Mouse (Mus musculus): ENCODE results near the gene Pebp1. TPM values are rescaled to one million over a fixed set of nuclear protein-coding genes. Genes with fewer than 3 reads are reported as not detected.

Gene Pebp1
- polyA plus RNA-seq, 1 experiment from 2014 or later: 767 TPM

DNA sequence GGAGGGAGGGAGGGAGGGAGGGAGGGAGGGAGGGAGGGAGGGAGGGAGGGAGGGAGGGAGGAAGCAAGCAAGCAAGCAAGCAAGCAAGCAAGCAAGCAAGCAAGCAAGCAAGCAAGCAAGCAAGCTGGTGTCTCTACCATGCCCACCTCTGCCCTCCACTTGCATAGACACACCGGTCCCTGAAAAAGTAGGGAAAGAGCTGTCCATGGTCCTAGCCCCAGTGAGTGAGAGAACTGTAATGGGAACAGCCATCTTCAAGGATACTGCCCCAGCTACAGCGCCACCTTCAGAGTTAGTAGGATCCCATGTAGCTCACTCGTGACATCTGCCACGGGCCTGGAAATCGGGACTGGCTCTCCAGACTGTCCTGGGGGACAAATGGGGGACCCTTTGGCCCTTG is 22.7 kb downstream of the Pebp1 start:
- H3K9ac ChIP-seq: no peak overlapping the region
- no peaks in the 10 kb centered on the region for H3K4me1 ChIP-seq
- no peak overlapping the region for H3K4me2 ChIP-seq (replicated peaks)
- ATAC-seq (ENCODE audit: insufficient number of reproducible peaks, insufficient read depth, low FRiP score, low TSS enrichment): no peak
- H3K27ac ChIP-seq: no peak overlapping the region
- no peaks in the 10 kb centered on the region for H3K27me3 ChIP-seq
- H3K4me3 ChIP-seq: no peak overlapping the region
- WGBS: 38% methylated on average over 5 of the region's 5 CpGs
- H3K36me3 ChIP-seq: peaks cover 11% of the 10 kb centered on the region
- H3K9me3 ChIP-seq: no peaks in the 10 kb centered on the region

DNA sequence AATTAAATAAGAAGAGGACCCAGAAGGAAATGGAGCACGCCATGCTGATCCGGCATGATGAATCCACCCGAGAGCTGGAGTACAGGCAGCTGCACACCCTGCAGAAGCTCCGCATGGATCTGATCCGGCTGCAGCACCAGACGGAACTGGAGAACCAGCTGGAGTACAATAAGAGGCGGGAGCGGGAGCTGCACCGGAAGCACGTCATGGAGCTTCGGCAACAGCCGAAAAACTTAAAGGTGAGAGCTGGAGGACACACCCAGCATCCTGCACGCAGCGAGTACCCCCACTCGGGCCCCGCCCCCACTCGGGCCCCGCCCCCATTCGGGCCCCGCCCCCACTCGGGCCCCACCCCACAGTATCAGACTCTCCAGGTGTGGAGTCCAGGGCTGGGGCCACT is 23.9 kb downstream of the Pebp1 start:
- Histone ChIP-seq H3K9ac (no peak overlapping the region), H3K27me3 (no peaks in the 10 kb centered on the region), H3K27ac (no peak overlapping the region), H3K4me1 (no peaks in the 10 kb centered on the region), H3K4me3 (no peak overlapping the region), H3K36me3 (peaks cover 11% of the 10 kb centered on the region), H3K9me3 (no peaks in the 10 kb centered on the region), H3K4me2 (replicated peaks) (no peak overlapping the region)
- ATAC-seq (ENCODE audit: insufficient number of reproducible peaks, insufficient read depth, low FRiP score, low TSS enrichment): no peak
- 83% methylated on average over 21 of the region's 21 CpGs for whole genome bisulfite sequencing

DNA sequence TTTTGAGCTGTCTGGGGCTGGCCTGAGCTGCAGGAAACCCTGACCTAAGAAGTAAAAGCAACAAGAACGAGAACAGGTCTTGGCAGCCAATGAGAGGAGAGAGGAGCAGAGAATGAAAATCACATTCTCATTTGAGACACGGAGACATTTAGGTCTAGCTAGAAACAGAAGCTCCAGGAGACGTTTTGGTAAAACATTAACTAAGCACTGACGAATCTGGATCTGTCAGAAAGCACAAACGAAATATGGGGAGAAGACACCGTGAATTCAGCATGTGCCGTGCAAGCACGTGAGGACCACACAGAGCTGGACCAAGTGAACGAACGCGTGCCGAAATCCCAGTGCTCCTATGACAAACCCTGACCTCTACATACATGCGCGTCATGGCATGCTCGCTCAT is 29.1 kb downstream of the Pebp1 start:
- Histone ChIP-seq H3K4me3 (no peak overlapping the region), H3K36me3 (peaks cover 3% of the 10 kb centered on the region)
- WGBS: 92% methylated on average over 15 of the region's 15 CpGs

DNA sequence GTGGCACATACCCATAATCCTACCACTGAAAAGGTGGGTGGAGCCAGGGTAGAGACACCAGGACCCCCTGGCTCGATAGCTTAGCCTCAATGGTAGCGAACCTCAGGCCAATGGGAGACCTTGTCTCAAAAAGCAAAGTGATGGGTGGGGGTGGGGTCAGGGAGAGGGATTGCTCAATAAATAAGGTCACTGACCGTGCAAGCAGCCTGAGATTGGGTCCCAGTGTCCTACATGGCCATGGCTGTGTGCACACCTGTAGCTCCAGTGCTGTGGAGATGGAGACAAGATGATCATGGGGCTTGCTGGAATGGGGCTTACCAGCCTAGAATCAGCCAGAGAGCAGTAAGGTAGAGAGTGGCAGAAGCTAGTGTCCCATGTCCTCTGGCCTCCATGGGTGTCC is 35.7 kb downstream of the Pebp1 start:
- WGBS: 97% methylated on average over 3 of the region's 3 CpGs

More for the DNA sequence above, 29.1 kb downstream of the Pebp1 start:
- H3K9me3 ChIP-seq: no peaks in the 10 kb centered on the region
- no peak for ATAC-seq (ENCODE audit: insufficient number of reproducible peaks, insufficient read depth, low FRiP score, low TSS enrichment)
- H3K9ac ChIP-seq: no peak overlapping the region
- no peak overlapping the region for H3K27ac ChIP-seq
- H3K4me1 ChIP-seq: no peaks in the 10 kb centered on the region
- H3K4me2 ChIP-seq (replicated peaks): no peak overlapping the region
- no peaks in the 10 kb centered on the region for H3K27me3 ChIP-seq

DNA sequence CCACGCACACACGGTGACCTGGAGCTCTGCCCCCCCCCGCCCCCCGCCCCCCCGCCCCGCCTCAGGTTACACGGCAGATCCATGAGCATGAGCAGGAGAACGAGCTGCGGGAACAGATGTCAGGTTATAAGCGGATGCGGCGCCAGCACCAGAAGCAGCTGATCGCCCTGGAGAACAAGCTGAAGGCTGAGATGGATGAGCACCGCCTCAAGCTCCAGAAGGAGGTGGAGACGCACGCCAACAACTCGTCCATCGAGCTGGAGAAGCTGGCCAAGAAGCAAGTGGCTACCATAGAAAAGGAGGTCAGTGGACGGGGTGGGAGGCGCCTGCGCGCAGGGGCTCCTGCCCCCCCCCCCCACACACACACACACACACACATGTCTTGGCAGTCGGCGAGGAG is 36.6 kb downstream of the Pebp1 start:
- Histone ChIP-seq H3K4me1 (no peaks in the 10 kb centered on the region; the same call in 1 of the 2 replicates), H3K4me3 (no peak overlapping the region), H3K27me3 (no peaks in the 10 kb centered on the region), H3K9ac (no peak overlapping the region; the same call in 1 of the 2 replicates), H3K4me2 (replicated peaks) (no peak overlapping the region), H3K36me3 (no peaks in the 10 kb centered on the region), H3K27ac (no peak overlapping the region), H3K9me3 (no peaks in the 10 kb centered on the region)
- no peak for ATAC-seq (ENCODE audit: insufficient number of reproducible peaks, insufficient read depth, low FRiP score, low TSS enrichment)
- 50% methylated on average over 19 of the region's 24 CpGs for WGBS

More for the DNA sequence above, 35.7 kb downstream of the Pebp1 start:
- no peaks in the 10 kb centered on the region for H3K36me3 ChIP-seq
- no peaks in the 10 kb centered on the region; the same call in 1 of the 2 replicates for H3K4me1 ChIP-seq
- no peak overlapping the region for H3K9ac ChIP-seq
- H3K4me3 ChIP-seq: no peak overlapping the region
- no peak for ATAC-seq (ENCODE audit: insufficient number of reproducible peaks, insufficient read depth, low FRiP score, low TSS enrichment)
- H3K9me3 ChIP-seq: no peaks in the 10 kb centered on the region
- no peaks in the 10 kb centered on the region for H3K27me3 ChIP-seq
- H3K4me2 ChIP-seq (replicated peaks): no peak overlapping the region
- H3K27ac ChIP-seq: no peak overlapping the region

DNA sequence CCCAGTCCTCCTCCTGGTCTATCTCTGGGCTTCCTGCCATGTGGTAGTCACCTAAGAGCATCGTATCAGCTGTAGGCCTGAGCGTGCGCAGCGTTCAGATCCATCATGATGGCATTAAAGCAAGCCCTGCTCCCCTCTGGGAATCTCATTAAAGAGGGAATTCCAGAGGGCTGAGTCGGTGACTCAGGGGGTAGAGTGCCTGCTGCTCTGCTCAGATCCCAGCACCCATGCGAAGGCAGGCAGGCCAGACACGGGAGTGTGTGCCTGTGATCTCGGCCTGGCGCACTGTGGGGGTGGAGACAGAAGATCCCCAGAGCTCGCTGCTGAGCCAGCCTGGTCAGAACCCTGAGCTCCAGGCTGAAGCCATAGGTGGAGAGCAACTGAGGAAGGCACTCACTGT is 39.1 kb downstream of the Pebp1 start:
- Histone ChIP-seq H3K9ac (no peak overlapping the region), H3K36me3 (no peaks in the 10 kb centered on the region), H3K4me3 (no peak overlapping the region), H3K4me1 (no peaks in the 10 kb centered on the region; the same call in 1 of the 2 replicates), H3K4me2 (replicated peaks) (no peak overlapping the region), H3K27ac (no peak overlapping the region), H3K9me3 (no peaks in the 10 kb centered on the region), H3K27me3 (0 out of 2 replicates have a peak, but pooled peaks cover under 1% of the 10 kb centered on the region)
- no peak for ATAC-seq (ENCODE audit: insufficient number of reproducible peaks, insufficient read depth, low FRiP score, low TSS enrichment)
- 34% methylated on average over 10 of the region's 10 CpGs for WGBS

DNA sequence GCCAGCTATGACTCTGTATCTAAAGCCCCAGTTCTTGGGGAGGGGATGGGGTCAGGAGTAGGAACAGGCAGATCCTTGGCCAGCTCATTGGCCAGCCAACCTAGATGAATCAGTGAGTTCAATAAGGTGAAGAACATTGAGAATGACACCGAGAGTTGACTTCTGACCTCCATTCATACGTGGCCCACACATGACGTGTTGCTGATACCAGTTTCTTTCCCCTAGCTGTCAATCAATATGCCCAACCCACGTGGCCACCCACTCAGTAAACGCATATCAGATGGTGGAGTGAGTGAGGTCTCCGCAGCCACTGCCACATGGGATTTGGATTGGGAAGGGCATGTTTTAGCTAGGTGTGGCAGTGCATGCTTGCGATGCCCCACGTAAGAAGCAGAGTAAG is 42.3 kb downstream of the Pebp1 start:
- Histone ChIP-seq H3K9me3 (no peaks in the 10 kb centered on the region), H3K4me2 (replicated peaks) (no peak overlapping the region), H3K4me3 (no peak overlapping the region), H3K27ac (no peak overlapping the region), H3K4me1 (peaks cover 10% of the 10 kb centered on the region; the same call in 1 of the 2 replicates), H3K9ac (no peak overlapping the region), H3K36me3 (no peaks in the 10 kb centered on the region), H3K27me3 (peaks cover 10% of the 10 kb centered on the region)
- 69% methylated on average over 8 of the region's 8 CpGs for WGBS
- no peak for ATAC-seq (ENCODE audit: insufficient number of reproducible peaks, insufficient read depth, low FRiP score, low TSS enrichment)

DNA sequence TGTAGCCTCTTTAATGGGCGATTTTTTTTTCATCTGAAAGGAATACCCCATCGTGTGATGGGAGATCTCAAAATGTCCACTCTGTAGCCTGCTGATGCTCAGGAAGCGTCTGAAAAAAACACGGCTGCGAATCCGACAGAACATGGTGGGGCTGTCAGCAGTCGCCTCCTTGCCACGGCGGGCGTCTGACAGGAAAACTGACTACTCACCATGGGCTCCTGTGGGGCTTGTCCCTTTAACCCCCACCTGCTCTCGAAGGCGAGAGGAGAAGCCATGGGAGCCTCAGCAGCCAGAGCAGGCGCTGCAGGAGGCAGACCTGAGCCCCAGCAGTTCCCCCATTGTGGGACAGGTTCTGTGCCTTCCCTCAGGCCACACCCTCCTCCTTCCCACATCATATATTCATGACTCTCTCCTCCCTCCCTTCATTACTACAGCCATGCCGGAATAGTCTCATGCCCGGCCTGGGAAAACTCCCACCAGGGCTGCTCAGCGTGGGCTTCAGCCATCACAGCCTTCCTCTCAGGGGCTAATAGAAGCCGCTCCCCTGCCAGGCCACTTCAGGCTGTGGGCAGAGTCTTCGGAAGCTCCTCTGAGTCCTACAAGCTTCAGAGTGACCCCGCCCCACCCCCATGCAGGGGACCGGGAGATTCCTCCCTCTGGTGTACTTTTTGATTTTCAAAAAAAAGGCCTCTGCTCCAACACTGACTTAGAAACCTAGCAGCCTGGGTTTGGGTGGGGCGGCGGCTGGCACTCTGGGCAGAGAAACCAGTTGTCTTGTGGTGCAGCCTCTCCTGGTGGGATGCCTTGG is 44.5 kb downstream of the Pebp1 start:
- Histone ChIP-seq H3K4me2 (replicated peaks) (peak overlapping the region; percentile 40), H3K9me3 (no peaks in the 10 kb centered on the region), H3K4me3 (peak overlapping the region; percentile 31), H3K9ac (0 out of 2 replicates have a peak overlapping the region, but pooled peaks have one; percentile 24), H3K27ac (no peak overlapping the region), H3K36me3 (no peaks in the 10 kb centered on the region), H3K4me1 (peaks cover 10% of the 10 kb centered on the region; the same call in 1 of the 2 replicates), H3K27me3 (peaks cover 10% of the 10 kb centered on the region)
- WGBS: 29% methylated on average over 22 of the region's 22 CpGs
- ATAC-seq (ENCODE audit: insufficient number of reproducible peaks, insufficient read depth, low FRiP score, low TSS enrichment): no peak

DNA sequence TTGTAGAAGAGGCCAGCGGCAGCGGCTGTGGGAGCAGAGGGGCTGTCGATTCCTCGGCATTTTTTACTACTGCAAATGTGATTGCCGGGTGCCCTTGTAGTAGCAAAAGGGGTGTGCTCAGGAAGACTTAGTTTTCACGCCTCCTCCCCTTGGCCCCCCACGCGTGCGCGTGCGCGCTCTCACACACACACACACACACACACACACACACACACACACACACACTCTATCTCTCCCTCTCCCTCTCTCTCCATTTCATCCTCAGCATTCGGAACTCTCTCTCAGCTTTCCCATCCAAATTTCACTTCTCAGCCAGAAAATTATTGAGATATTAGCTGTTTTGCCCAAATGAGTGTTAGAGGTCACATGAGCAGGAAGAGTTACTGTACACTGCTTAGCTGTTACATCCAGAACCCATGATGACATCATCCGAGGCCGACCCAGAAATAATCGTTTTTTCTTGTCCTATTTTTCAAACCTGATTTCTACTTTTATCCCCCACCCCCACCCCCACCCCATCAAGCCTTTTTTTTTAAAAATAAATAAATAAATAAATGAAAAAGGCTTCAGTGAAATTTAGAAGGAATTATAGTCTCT is 45.4 kb downstream of the Pebp1 start:
- Histone ChIP-seq H3K4me3 (no peak overlapping the region), H3K9ac (no peak overlapping the region), H3K9me3 (no peaks in the 10 kb centered on the region), H3K27ac (no peak overlapping the region), H3K4me2 (replicated peaks) (no peak overlapping the region; the same call in 1 of the 2 replicates), H3K4me1 (peaks cover 10% of the 10 kb centered on the region; the same call in 1 of the 2 replicates), H3K36me3 (no peaks in the 10 kb centered on the region), H3K27me3 (peaks cover 10% of the 10 kb centered on the region)
- ATAC-seq (ENCODE audit: insufficient number of reproducible peaks, insufficient read depth, low FRiP score, low TSS enrichment): no peak
- WGBS: 71% methylated on average over 16 of the region's 16 CpGs

DNA sequence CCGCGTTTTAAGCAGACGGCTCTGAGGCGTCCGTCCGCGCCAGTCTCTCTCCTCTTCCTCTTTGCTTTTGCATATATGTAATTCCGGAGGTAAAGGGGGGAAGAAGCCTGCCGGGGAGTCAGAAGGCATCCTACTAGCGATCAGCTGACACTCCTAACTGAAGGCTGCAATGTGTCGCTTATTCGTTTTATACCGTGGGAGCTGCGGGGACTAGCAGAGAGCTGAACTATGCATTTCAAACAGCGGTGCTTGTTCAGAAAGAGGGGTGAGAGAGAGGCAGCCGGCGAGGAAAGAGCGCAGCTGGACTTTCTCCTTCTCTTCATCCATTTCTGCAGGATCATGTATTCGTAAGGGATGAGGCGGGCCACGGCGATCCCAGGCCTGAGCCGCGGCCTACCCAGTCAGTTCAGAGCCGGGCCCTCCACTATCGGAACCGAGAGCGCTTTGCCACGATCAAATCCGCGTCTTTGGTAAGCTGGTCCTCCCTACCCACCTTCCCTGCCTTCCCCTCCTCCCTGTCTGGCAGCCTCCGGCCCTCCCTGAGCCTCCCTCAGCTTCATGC is 46.6 kb downstream of the Pebp1 start:
- Histone ChIP-seq H3K9ac (peak overlapping the region; percentile 61), H3K9me3 (no peaks in the 10 kb centered on the region), H3K27me3 (peaks cover 10% of the 10 kb centered on the region), H3K27ac (no peak overlapping the region), H3K4me2 (replicated peaks) (peak overlapping the region; percentile 85), H3K4me3 (peak overlapping the region; percentile 38), H3K4me1 (peaks cover 10% of the 10 kb centered on the region; the same call in 1 of the 2 replicates), H3K36me3 (no peaks in the 10 kb centered on the region)
- ATAC-seq (ENCODE audit: insufficient number of reproducible peaks, insufficient read depth, low FRiP score, low TSS enrichment): no peak
- WGBS: 3% methylated on average over 32 of the region's 32 CpGs

DNA sequence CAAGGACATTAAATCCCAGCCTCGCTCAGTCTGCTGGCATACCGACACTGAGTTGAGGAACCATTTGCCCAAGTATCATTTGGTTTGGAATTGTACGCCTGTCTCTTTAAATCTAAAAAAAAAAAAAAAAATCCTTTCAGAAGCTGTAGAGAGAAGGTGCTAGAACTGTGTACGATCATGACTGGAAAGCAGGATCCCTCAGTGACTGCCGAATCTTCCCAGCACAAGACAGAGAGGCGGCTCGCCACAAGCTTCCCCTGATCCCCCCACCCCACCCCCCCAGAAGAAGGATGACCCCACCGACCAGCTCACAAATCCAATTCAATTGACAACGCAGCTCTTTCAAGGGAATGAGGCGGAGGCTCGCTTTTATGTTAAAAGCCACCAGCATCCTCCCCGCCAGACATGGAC is 47.1 kb downstream of the Pebp1 start:
- Histone ChIP-seq H3K9ac (peak overlapping the region; percentile 61; the same call in 1 of the 2 replicates), H3K27ac (no peak overlapping the region), H3K27me3 (peaks cover 10% of the 10 kb centered on the region), H3K4me1 (peaks cover 10% of the 10 kb centered on the region; the same call in 1 of the 2 replicates), H3K9me3 (no peaks in the 10 kb centered on the region), H3K4me3 (peak overlapping the region; percentile 38), H3K4me2 (replicated peaks) (peak overlapping the region; percentile 85), H3K36me3 (no peaks in the 10 kb centered on the region)
- WGBS: 7% methylated on average over 12 of the region's 12 CpGs
- ATAC-seq (ENCODE audit: insufficient number of reproducible peaks, insufficient read depth, low FRiP score, low TSS enrichment): no peak

All from embryonic facial prominence, embryonic 12.5 days (tissue).